Mouse (Mus musculus) heart, embryonic 14.5 days (tissue): ENCODE results near the gene Hoxa4. TPM values are rescaled to one million over a fixed set of nuclear protein-coding genes. Genes with fewer than 3 reads are reported as not detected.
A peak's percentile ranks its signal among the peaks of the same experiment; 100 is the strongest.

Source experiments
- ATAC-seq: fragments of 200-750 bp; cut with Nextera tagmentation; 2 replicates; pipeline ENCODE4 v1.8.0; 2017; ENCODE audit warnings: low read depth, moderate TSS enrichment; ENCODE audit not compliant: insufficient number of reproducible peaks, insufficient read depth, low FRiP score
- H3K27ac ChIP-seq, 2 experiments: fragments of 200-500 bp in 1 of 2; fragments of 300-500 bp in 1 of 2; sonication (generic) in 1 of 2; replicated peaks in 1 of 2; 2 replicates each; pipeline ENCODE4 v1.5.1; 2012 to 2014; ENCODE audit warnings: low read depth in 2 of 2, low read length in 2 of 2, control low read depth in 1 of 2, mild to moderate bottlenecking in 1 of 2, mixed read lengths in 1 of 2; ENCODE audit not compliant: control insufficient read depth in 1 of 2, insufficient read depth in 1 of 2
- H3K27me3 ChIP-seq: fragments of 300-500 bp; sonication (generic); 2 replicates; pipeline ENCODE4 v1.6.1; 2014; ENCODE audit warnings: mild to moderate bottlenecking, low read length, control low read depth; ENCODE audit not compliant: control insufficient read depth, insufficient read depth
- H3K36me3 ChIP-seq: fragments of 300-500 bp; sonication (generic); 2 replicates; pipeline ENCODE4 v1.6.1; 2014; ENCODE audit warnings: mild to moderate bottlenecking, control low read depth, low read length, mixed read lengths; ENCODE audit not compliant: control insufficient read depth, insufficient read depth
- H3K4me1 ChIP-seq, 2 experiments: fragments of 200-500 bp in 1 of 2; fragments of 300-500 bp in 1 of 2; sonication (generic) in 1 of 2; 2 replicates each; pipeline ENCODE4 v1.6.1; 2012 to 2014; ENCODE audit warnings: low read length in 2 of 2, control low read depth in 1 of 2, mixed read lengths in 1 of 2; ENCODE audit not compliant: control insufficient read depth in 2 of 2, insufficient read depth in 2 of 2
- H3K4me2 ChIP-seq: fragments of 300-500 bp; sonication (generic); 2 replicates; pipeline ENCODE4 v1.6.1; 2014; ENCODE audit warnings: mild to moderate bottlenecking, low read length
- H3K4me3 ChIP-seq, 2 experiments: fragments of 200-500 bp in 1 of 2; fragments of 300-500 bp in 1 of 2; sonication (generic) in 1 of 2; 2 replicates each; pipeline ENCODE4 v1.5.1; 2012 to 2014; ENCODE audit warnings: low read length in 2 of 2, mild to moderate bottlenecking in 2 of 2, control low read depth in 1 of 2, low read depth in 1 of 2, moderate library complexity in 1 of 2; ENCODE audit not compliant: control insufficient read depth in 1 of 2, insufficient read depth in 1 of 2
- H3K9ac ChIP-seq: fragments of 300-500 bp; sonication (generic); 2 replicates; pipeline ENCODE4 v1.6.1; 2014; ENCODE audit warnings: mild to moderate bottlenecking, low read length
- H3K9me3 ChIP-seq: fragments of 300-500 bp; sonication (generic); 2 replicates; pipeline ENCODE4 v1.6.1; 2016; ENCODE audit warnings: low read length, control low read depth; ENCODE audit not compliant: control insufficient read depth
- WGBS: fragments of 180-500 bp; shearing (Covaris S2); extraction: QIAGEN DNeasy Blood & Tissue Kit; methylation state at CpG from one replicate; pipeline ENCODE4 v1.1.7; 2014; 5-methylcytosine and 5-hydroxymethylcytosine counted together
- polyA plus RNA-seq: library from polyadenylated mRNA; unstranded; fragments of >200 nt; fragmentation: Nextera tagmentation; extraction: Ambion mirVana; gene quantifications from 2 replicates; pipeline ENCODE4 v1.2.1, GENCODE M21; 2014

Hoxa4 gene
- polyA plus RNA-seq, 1 experiment from 2014 or later: 0.36 TPM

- peak within 1 kb of the TSS; percentile 55 to 67 for H3K27ac ChIP-seq
- peak within 1 kb of the TSS; percentile 63 to 67 for H3K4me3 ChIP-seq
- H3K4me1 ChIP-seq: peaks cover 3 to 15% of the 10 kb centered on the region in 2 experiments; a peak in 3 of 4 replicates
- H3K9me3 ChIP-seq: no peaks in the 10 kb centered on the region
- H3K36me3 ChIP-seq: no peaks in the 10 kb centered on the region
- peak within 1 kb of the TSS; percentile 67 for H3K9ac ChIP-seq
- 1% methylated on average over 52 of the region's 55 CpGs for WGBS
- peak within 1 kb of the TSS; percentile 99 for H3K4me2 ChIP-seq
- peaks cover 100% of the 10 kb centered on the region for H3K27me3 ChIP-seq
- peak; percentile 67 for ATAC-seq
Observed at GRCm38 (mm10) chr6:52158276-52159051, 33.1 kb downstream of the Hoxa4 start, which contains the start of gene Hoxa1. Gene Hoxa1 (minus strand): TSS chr6:52158317.

DNA sequence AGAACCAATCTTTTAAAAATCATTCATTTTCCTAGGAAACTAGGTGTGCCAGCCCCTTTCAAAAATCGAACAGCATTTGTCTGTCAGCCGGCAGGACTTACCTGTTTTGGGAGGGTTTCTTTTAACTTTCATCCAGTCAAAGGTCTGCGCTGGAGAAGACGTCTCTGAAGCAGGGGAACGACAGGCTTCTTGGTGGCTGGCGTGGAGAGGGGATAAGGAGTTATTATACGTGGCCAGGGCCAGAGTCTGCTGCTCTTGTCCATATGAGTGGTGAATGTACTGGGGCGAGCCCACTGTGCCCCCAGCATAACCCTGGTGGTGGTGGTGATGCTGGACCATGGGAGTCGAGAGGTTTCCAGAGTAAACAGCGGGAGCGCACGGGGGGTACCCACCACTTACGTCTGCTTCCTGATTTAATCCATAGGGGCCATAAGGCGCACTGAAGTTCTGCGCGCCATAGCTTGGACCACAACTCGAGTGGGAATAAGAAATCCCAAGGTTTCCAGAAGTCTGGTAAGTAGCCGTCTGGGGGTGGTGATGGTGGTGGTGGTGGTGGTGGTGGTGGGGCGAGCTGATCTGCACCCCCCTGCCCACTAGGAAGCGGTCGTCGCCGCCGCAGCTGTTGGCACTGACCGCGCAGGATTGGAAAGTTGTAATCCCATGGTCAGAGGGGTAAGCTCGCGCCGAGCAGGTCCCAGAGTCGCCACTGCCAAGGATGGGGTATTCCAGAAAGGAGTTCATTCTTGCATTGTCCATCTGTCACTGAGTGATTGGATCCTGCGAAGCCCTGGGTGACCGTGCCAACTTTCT, 33.9 kb downstream of the Hoxa4 start:
- ATAC-seq: no peak
- Histone ChIP-seq H3K27ac (no peak overlapping the region), H3K9ac (peak overlapping the region; percentile 9; the same call in 1 of the 2 replicates), H3K27me3 (peaks cover 100% of the 10 kb centered on the region), H3K4me3 (peak overlapping the region; percentile 63 to 67), H3K4me1 (peaks cover 0 to 15% of the 10 kb centered on the region in 2 experiments; a peak in 3 of 4 replicates), H3K36me3 (no peaks in the 10 kb centered on the region), H3K4me2 (peak overlapping the region; percentile 99), H3K9me3 (no peaks in the 10 kb centered on the region)
- under 1% methylated on average over 32 of the region's 32 CpGs for WGBS

DNA sequence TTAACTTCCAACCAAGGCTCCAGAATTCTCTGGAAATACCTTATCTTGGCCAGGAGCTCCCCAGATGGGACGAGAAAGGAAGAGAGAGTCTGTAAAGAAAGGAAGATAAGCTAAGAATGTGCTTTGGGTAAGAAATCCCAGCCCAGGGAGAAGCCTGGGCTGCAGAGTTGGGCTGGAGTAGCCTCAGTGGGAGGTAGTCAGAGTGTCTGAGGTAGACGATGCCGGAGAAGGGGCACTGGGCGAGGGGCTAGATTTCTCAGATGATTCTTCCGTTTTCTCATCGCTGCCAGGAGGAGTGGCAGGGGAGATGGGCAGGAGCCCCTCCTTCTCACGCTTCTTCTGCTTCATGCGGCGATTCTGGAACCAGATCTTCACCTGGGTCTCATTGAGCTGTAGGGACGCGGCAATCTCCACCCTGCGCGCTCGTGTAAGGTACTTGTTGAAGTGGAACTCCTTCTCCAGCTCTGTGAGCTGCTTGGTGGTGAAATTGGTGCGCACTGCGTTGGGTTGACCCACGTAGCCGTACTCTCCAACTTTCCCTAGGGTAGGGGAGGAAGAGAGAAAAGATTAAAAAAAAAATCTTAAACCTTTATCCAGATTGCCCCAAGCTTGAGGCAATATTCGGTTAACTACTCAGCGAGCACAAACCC, 34.9 kb downstream of the Hoxa4 start:
- ATAC-seq: no peak
- peak overlapping the region; percentile 63 to 67; a peak in 2 of 4 replicates for H3K4me3 ChIP-seq
- no peaks in the 10 kb centered on the region for H3K9me3 ChIP-seq
- peaks cover 100% of the 10 kb centered on the region for H3K27me3 ChIP-seq
- 3% methylated on average over 20 of the region's 20 CpGs for WGBS
- no peaks in the 10 kb centered on the region for H3K36me3 ChIP-seq
- H3K9ac ChIP-seq: no peak overlapping the region
- H3K4me1 ChIP-seq: peaks cover 0 to 15% of the 10 kb centered on the region in 2 experiments; a peak in 3 of 4 replicates
- no peak overlapping the region for H3K27ac ChIP-seq
- H3K4me2 ChIP-seq: peak overlapping the region; percentile 99; the same call in 1 of the 2 replicates

GRCm38 (mm10) chr6:52155471-52155870, 36.1 kb downstream of the Hoxa4 start:
- WGBS: 58% methylated on average over 3 of the region's 3 CpGs
- H3K36me3 ChIP-seq: no peaks in the 10 kb centered on the region
- no peaks in the 10 kb centered on the region for H3K9me3 ChIP-seq
- H3K27ac ChIP-seq: no peak overlapping the region
- H3K4me3 ChIP-seq: no peak overlapping the region
- no peak overlapping the region for H3K9ac ChIP-seq
- no peak for ATAC-seq
- H3K4me2 ChIP-seq: no peak overlapping the region
- peaks cover 0 to 11% of the 10 kb centered on the region in 2 experiments; a peak in 3 of 4 replicates for H3K4me1 ChIP-seq
- peaks cover 100% of the 10 kb centered on the region for H3K27me3 ChIP-seq

- Histone ChIP-seq H3K9me3 (peaks cover 6% of the 10 kb centered on the region; the same call in 1 of the 2 replicates), H3K9ac (no peak overlapping the region), H3K4me3 (no peak overlapping the region), H3K27ac (no peak overlapping the region), H3K36me3 (no peaks in the 10 kb centered on the region), H3K27me3 (peaks cover 99% of the 10 kb centered on the region), H3K4me2 (no peak overlapping the region), H3K4me1 (peaks cover 0 to 8% of the 10 kb centered on the region in 2 experiments; a peak in 3 of 4 replicates)
- WGBS: 29% methylated on average over 5 of the region's 5 CpGs
- ATAC-seq: no peak
Observed at GRCm38 (mm10) chr6:52154044-52154443, 37.5 kb downstream of the Hoxa4 start.

GRCm38 (mm10) chr6:52153270-52153669, 38.3 kb downstream of the Hoxa4 start:
- 5% methylated on average over 6 of the region's 6 CpGs for WGBS
- ATAC-seq: no peak

More at GRCm38 (mm10) chr6:52153270-52153669, 38.3 kb downstream of the Hoxa4 start:
- H3K4me2 ChIP-seq: no peak overlapping the region
- peaks cover 6% of the 10 kb centered on the region; the same call in 1 of the 2 replicates for H3K9me3 ChIP-seq
- H3K36me3 ChIP-seq: no peaks in the 10 kb centered on the region
- no peak overlapping the region for H3K9ac ChIP-seq
- H3K27me3 ChIP-seq: peaks cover 91% of the 10 kb centered on the region
- peaks cover 0 to 1% of the 10 kb centered on the region in 2 experiments; a peak in 2 of 4 replicates for H3K4me1 ChIP-seq
- no peak overlapping the region for H3K27ac ChIP-seq
- H3K4me3 ChIP-seq: no peak overlapping the region
